Mouse (Mus musculus) cerebellum, adult 2 months (tissue): ENCODE data around the gene Gm17359. TPM values are rescaled to one million over a fixed set of nuclear protein-coding genes. Genes with fewer than 3 reads are reported as not detected.

Experiments
- DNase-seq, 2 experiments: peaks; one replicate each; pipeline ENCODE4 v3.0.0; 2021
- H3K27ac ChIP-seq: fragments of 200-500 bp; 2 replicates; pipeline ENCODE4 v1.5.1; 2012; ENCODE audit warnings: low read length, control low read depth, inconsistent platforms; ENCODE audit not compliant: insufficient read depth
- H3K27me3 ChIP-seq: fragments of 200-500 bp; 2 replicates; pipeline ENCODE4 v1.6.1; 2012; ENCODE audit warnings: inconsistent platforms, mild to moderate bottlenecking, low read length, moderate library complexity; ENCODE audit not compliant: control insufficient read depth, insufficient read depth
- H3K4me1 ChIP-seq: fragments of 200-500 bp; 2 replicates; pipeline ENCODE4 v1.6.1; 2011; ENCODE audit warnings: low read length; ENCODE audit not compliant: control insufficient read depth, insufficient read depth
- H3K4me3 ChIP-seq: fragments of 200-500 bp; replicated peaks from 2 replicates; pipeline ENCODE3; 2011; ENCODE audit warnings: mild to moderate bottlenecking, low read depth, low read length, control low read depth; ENCODE audit not compliant: insufficient read depth
- CTCF ChIP-seq: fragments of 200-500 bp; IDR thresholded peaks from 2 replicates; pipeline ENCODE4 v1.5.1; 2011; ENCODE audit warnings: low read depth, mild to moderate bottlenecking, control low read depth, low read length, moderate library complexity, borderline replicate concordance; ENCODE audit not compliant: insufficient read depth
- POLR2A ChIP-seq: fragments of 200-500 bp; IDR thresholded peaks from 2 replicates; pipeline ENCODE4 v1.6.1; 2011; ENCODE audit warnings: low read length, control low read depth, borderline replicate concordance; ENCODE audit not compliant: insufficient read depth
- WGBS: fragments of 180-500 bp; shearing (Covaris S2); methylation state at CpG from one replicate; pipeline ENCODE4 v1.1.7; 2018; 5-methylcytosine and 5-hydroxymethylcytosine counted together
- polyA plus RNA-seq: library from polyadenylated mRNA; depleted of rRNA; stranded (reverse); fragments of >200 nt; gene quantifications from 2 replicates; pipeline ENCODE4 v1.2.3, GENCODE M21; 2012

Gm17359 gene
- polyA plus RNA-seq, 1 experiment, result not detected

- Histone ChIP-seq H3K4me1 (no peaks in the 10 kb centered on the region), H3K4me3 (no peak overlapping the region), H3K27ac (no peak overlapping the region), H3K27me3 (no peaks in the 10 kb centered on the region)
- DNase-seq, result no peak
- TF ChIP-seq POLR2A (no peak), CTCF (no peak)
- WGBS, result 56% methylated on average over 4 of the region's 4 CpGs
Observed at GRCm38 (mm10) chr3:79297281-79297680, 39.2 kb upstream of the Gm17359 start.

GRCm38 (mm10) chr3:79299401-79299800 is 37.1 kb upstream of the Gm17359 start:
- no peaks in the 10 kb centered on the region for H3K27me3 ChIP-seq
- WGBS, result 89% methylated on average over 15 of the region's 15 CpGs
- TF ChIP-seq CTCF (no peak), POLR2A (no peak)
- no peak overlapping the region for H3K27ac ChIP-seq
- H3K4me1 ChIP-seq, result no peaks in the 10 kb centered on the region
- no peak for DNase-seq
- H3K4me3 ChIP-seq, result no peak overlapping the region

GRCm38 (mm10) chr3:79308605-79309004 is 27.9 kb upstream of the Gm17359 start:
- 91% methylated on average over 4 of the region's 4 CpGs for WGBS
- H3K4me3 ChIP-seq, result no peak overlapping the region
- no peaks in the 10 kb centered on the region for H3K4me1 ChIP-seq

GRCm38 (mm10) chr3:79310184-79310583 is 26.3 kb upstream of the Gm17359 start:
- Histone ChIP-seq H3K27ac (no peak overlapping the region), H3K27me3 (no peaks in the 10 kb centered on the region), H3K4me1 (no peaks in the 10 kb centered on the region), H3K4me3 (no peak overlapping the region)
- 87% methylated on average over 7 of the region's 7 CpGs for WGBS
- no peak for DNase-seq
- no peak for TF ChIP-seq CTCF
- no peak for TF ChIP-seq POLR2A

More at GRCm38 (mm10) chr3:79308605-79309004, 27.9 kb upstream of the Gm17359 start:
- no peak overlapping the region for H3K27ac ChIP-seq
- no peaks in the 10 kb centered on the region for H3K27me3 ChIP-seq
- no peak for DNase-seq
- TF ChIP-seq CTCF (no peak), POLR2A (no peak)

GRCm38 (mm10) chr3:79311895-79312294 is 24.6 kb upstream of the Gm17359 start:
- Histone ChIP-seq H3K27ac (no peak overlapping the region), H3K4me3 (no peak overlapping the region), H3K27me3 (no peaks in the 10 kb centered on the region), H3K4me1 (no peaks in the 10 kb centered on the region)
- TF ChIP-seq POLR2A (no peak), CTCF (no peak)
- no peak for DNase-seq

GRCm38 (mm10) chr3:79314006-79314698 is 22.3 kb upstream of the Gm17359 start:
- DNase-seq, result no peak
- no peaks in the 10 kb centered on the region for H3K4me1 ChIP-seq
- no peak overlapping the region for H3K4me3 ChIP-seq
- H3K27ac ChIP-seq, result no peak overlapping the region
- WGBS, result 36% methylated on average over 10 of the region's 10 CpGs
- no peaks in the 10 kb centered on the region for H3K27me3 ChIP-seq
- TF ChIP-seq CTCF (no peak), POLR2A (no peak)

GRCm38 (mm10) chr3:79324697-79325526 is 11.5 kb upstream of the Gm17359 start:
- TF ChIP-seq CTCF (no peak), POLR2A (no peak)
- H3K27ac ChIP-seq, result no peak overlapping the region
- 35% methylated on average over 10 of the region's 10 CpGs for WGBS

GRCm38 (mm10) chr3:79329691-79330315 is 6.7 kb upstream of the Gm17359 start:
- H3K4me3 ChIP-seq, result no peak overlapping the region
- DNase-seq, result no peak
- TF ChIP-seq CTCF (no peak), POLR2A (no peak)
- H3K27me3 ChIP-seq, result no peaks in the 10 kb centered on the region
- no peak overlapping the region for H3K27ac ChIP-seq
- H3K4me1 ChIP-seq, result no peaks in the 10 kb centered on the region; the same call in 1 of the 2 replicates
- WGBS, result 30% methylated on average over 8 of the region's 8 CpGs

More at GRCm38 (mm10) chr3:79324697-79325526, 11.5 kb upstream of the Gm17359 start:
- H3K4me3 ChIP-seq, result no peak overlapping the region
- H3K27me3 ChIP-seq, result no peaks in the 10 kb centered on the region
- DNase-seq, result no peak
- H3K4me1 ChIP-seq, result no peaks in the 10 kb centered on the region; the same call in 1 of the 2 replicates
